Mouse (Mus musculus) testis, postnatal 10 days (tissue): ENCODE data around the gene Gm21788.
"Not testable (repeated sequence)": the region's sequence is repeated elsewhere in the genome, so short reads cannot be mapped to it uniquely, and the experiment has no call there.

Experiments used
- DNase-seq: peaks from one replicate; pipeline ENCODE4 v3.0.0; 2021; ENCODE audit warnings: low spot score

Gene Gm21788

DNA sequence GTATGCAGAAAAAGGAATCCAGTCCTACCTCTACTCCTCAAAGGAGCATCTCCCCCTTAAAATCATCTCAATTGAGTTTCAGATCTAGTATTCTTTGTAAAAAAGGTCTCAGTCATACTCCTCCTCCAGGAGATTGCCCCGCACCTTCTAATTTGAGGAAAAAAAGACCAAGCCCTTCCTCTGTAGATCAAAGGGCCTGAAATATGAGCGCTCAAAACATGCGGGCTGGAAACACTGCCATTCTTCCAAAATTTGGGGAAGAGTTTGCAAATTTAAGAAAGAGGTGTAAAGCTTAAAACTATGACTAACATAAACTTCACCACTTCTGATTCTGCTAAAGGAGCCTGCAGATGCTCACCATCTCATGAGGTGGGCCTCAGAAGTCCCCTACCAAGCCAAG lies at the start of gene Gm21788:
Gene Gm21788 (plus strand): TSS at position 301 of the 400 bp plus-strand sequence.
- not testable (repeated sequence) for DNase-seq
